Mouse (Mus musculus): ENCODE measurements at regions not wholly inside any gene's neighbourhood (a gene's known extent, or its start where the extent isn't known, plus 50 kb on each side); places are given as distances from the start of the nearest gene placed in this dataset.

DNA sequence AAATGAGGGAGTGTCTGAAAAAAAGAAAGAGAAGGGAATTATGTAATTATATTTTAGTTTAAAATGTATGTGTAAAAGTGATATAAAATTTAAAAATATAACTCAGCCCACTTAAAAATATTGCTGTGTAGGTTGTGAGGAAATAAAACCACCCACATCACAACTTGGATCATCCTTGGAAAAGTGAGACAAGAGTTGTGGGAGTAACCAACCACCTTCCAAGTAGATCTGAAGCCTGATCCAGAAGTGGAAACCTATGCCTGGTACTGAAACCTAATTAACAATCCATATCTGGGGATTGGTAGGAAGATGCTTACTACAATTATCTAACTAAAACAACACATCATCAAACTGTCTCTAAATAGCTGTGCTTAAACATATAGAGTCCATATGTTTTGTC lies 743.1 kb downstream of the Stim2 start:
- ATAC-seq (ENCODE audit: insufficient number of reproducible peaks, low FRiP score, low TSS enrichment, low read depth), result no peak
- no peaks in the 10 kb centered on the region for H3K9me3 ChIP-seq (ENCODE audit: control insufficient read depth, low read length)
- H3K36me3 ChIP-seq (ENCODE audit: control insufficient read depth, insufficient read depth, low read length), result no peaks in the 10 kb centered on the region

GRCm38 (mm10) chr5:54746973-54747372 lies 748.7 kb downstream of the Stim2 start:
- DNase-seq (ENCODE audit: low spot score) (no peak), ATAC-seq (ENCODE audit: insufficient number of reproducible peaks, low FRiP score, low TSS enrichment, low read depth) (peak; percentile 82)
- 26% methylated on average over 2 of the region's 2 CpGs for WGBS
- Histone ChIP-seq H3K4me2 (ENCODE audit: low read depth, severe bottlenecking) (no peak overlapping the region), H3K27ac (replicated peaks; ENCODE audit: low read depth, low read length) (no peak overlapping the region), H3K27me3 (ENCODE audit: control insufficient read depth, insufficient read depth, low read length) (no peaks in the 10 kb centered on the region), H3K9ac (ENCODE audit: low read length) (no peak overlapping the region), H3K4me1 (ENCODE audit: control insufficient read depth, insufficient read depth, low read length) (no peaks in the 10 kb centered on the region), H3K36me3 (ENCODE audit: control insufficient read depth, insufficient read depth, low read length) (no peaks in the 10 kb centered on the region), H3K9me3 (ENCODE audit: control insufficient read depth, low read length) (no peaks in the 10 kb centered on the region), H3K4me3 (ENCODE audit: low read depth, low read length) (no peak overlapping the region)

More for the DNA sequence above, 743.1 kb downstream of the Stim2 start:
- H3K4me3 ChIP-seq (ENCODE audit: low read depth, low read length), result no peak overlapping the region
- H3K4me2 ChIP-seq (ENCODE audit: low read depth, severe bottlenecking), result no peak overlapping the region
- H3K27me3 ChIP-seq (ENCODE audit: control insufficient read depth, insufficient read depth, low read length), result no peaks in the 10 kb centered on the region
- H3K9ac ChIP-seq (ENCODE audit: low read length), result no peak overlapping the region
- no peak overlapping the region for H3K27ac ChIP-seq (replicated peaks; ENCODE audit: low read depth, low read length)
- H3K4me1 ChIP-seq (ENCODE audit: control insufficient read depth, insufficient read depth, low read length), result no peaks in the 10 kb centered on the region
- DNase-seq (ENCODE audit: low spot score), result no peak

- 59% methylated on average over 1 of the region's 1 CpGs for WGBS
- no peak for DNase-seq (ENCODE audit: low spot score)
- H3K27me3 ChIP-seq (ENCODE audit: control insufficient read depth, insufficient read depth, low read length), result no peaks in the 10 kb centered on the region
Observed at GRCm38 (mm10) chr5:54753372-54753771, 755.1 kb downstream of the Stim2 start.

DNA sequence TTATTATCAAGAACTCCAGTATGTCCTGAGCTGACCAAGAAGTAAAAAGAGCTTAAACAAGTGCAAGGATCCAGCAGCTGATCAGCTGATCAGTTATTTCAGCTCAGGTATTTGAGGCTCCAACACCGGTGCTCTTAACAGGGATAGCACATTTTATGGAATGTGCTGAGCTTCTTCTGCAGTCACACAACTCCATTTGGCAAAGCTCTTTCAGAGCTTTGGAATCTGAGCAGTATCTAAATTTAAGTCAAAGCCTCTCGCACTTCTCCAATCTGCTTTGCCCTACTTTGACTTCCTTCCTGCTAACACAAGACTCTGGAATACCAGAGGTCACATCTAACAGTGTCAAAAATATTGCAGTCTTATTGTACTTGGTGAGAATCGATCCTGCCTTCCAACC lies 761.4 kb downstream of the Stim2 start:
- no peaks in the 10 kb centered on the region for H3K4me1 ChIP-seq (ENCODE audit: control insufficient read depth, insufficient read depth, low read length)
- no peak for DNase-seq (ENCODE audit: low spot score)
- ATAC-seq (ENCODE audit: insufficient number of reproducible peaks, low FRiP score, low TSS enrichment, low read depth), result no peak
- WGBS, result 82% methylated on average over 3 of the region's 3 CpGs
- no peak overlapping the region for H3K4me3 ChIP-seq (ENCODE audit: low read depth, low read length)
- H3K36me3 ChIP-seq (ENCODE audit: control insufficient read depth, insufficient read depth, low read length), result no peaks in the 10 kb centered on the region
- no peak overlapping the region for H3K4me2 ChIP-seq (ENCODE audit: low read depth, severe bottlenecking)
- H3K27me3 ChIP-seq (ENCODE audit: control insufficient read depth, insufficient read depth, low read length), result no peaks in the 10 kb centered on the region
- no peak overlapping the region for H3K9ac ChIP-seq (ENCODE audit: low read length)
- no peaks in the 10 kb centered on the region for H3K9me3 ChIP-seq (ENCODE audit: control insufficient read depth, low read length)
- H3K27ac ChIP-seq (replicated peaks; ENCODE audit: low read depth, low read length), result no peak overlapping the region

More at GRCm38 (mm10) chr5:54753372-54753771, 755.1 kb downstream of the Stim2 start:
- Histone ChIP-seq H3K36me3 (ENCODE audit: control insufficient read depth, insufficient read depth, low read length) (no peaks in the 10 kb centered on the region), H3K4me2 (ENCODE audit: low read depth, severe bottlenecking) (no peak overlapping the region), H3K4me3 (ENCODE audit: low read depth, low read length) (no peak overlapping the region), H3K9me3 (ENCODE audit: control insufficient read depth, low read length) (no peaks in the 10 kb centered on the region), H3K9ac (ENCODE audit: low read length) (no peak overlapping the region), H3K4me1 (ENCODE audit: control insufficient read depth, insufficient read depth, low read length) (no peaks in the 10 kb centered on the region), H3K27ac (replicated peaks; ENCODE audit: low read depth, low read length) (no peak overlapping the region)
- no peak for ATAC-seq (ENCODE audit: insufficient number of reproducible peaks, low FRiP score, low TSS enrichment, low read depth)

GRCm38 (mm10) chr5:54763019-54763418 lies 764.7 kb downstream of the Stim2 start:
- H3K36me3 ChIP-seq (ENCODE audit: control insufficient read depth, insufficient read depth, low read length), result no peaks in the 10 kb centered on the region
- WGBS, result 66% methylated on average over 1 of the region's 1 CpGs
- H3K9me3 ChIP-seq (ENCODE audit: control insufficient read depth, low read length), result no peaks in the 10 kb centered on the region
- ATAC-seq (ENCODE audit: insufficient number of reproducible peaks, low FRiP score, low TSS enrichment, low read depth) (no peak), DNase-seq (ENCODE audit: low spot score) (no peak)
- no peak overlapping the region for H3K27ac ChIP-seq (replicated peaks; ENCODE audit: low read depth, low read length)
- H3K4me2 ChIP-seq (ENCODE audit: low read depth, severe bottlenecking), result no peak overlapping the region
- H3K4me1 ChIP-seq (ENCODE audit: control insufficient read depth, insufficient read depth, low read length), result no peaks in the 10 kb centered on the region
- H3K4me3 ChIP-seq (ENCODE audit: low read depth, low read length), result no peak overlapping the region
- H3K9ac ChIP-seq (ENCODE audit: low read length), result no peak overlapping the region
- no peaks in the 10 kb centered on the region for H3K27me3 ChIP-seq (ENCODE audit: control insufficient read depth, insufficient read depth, low read length)

DNA sequence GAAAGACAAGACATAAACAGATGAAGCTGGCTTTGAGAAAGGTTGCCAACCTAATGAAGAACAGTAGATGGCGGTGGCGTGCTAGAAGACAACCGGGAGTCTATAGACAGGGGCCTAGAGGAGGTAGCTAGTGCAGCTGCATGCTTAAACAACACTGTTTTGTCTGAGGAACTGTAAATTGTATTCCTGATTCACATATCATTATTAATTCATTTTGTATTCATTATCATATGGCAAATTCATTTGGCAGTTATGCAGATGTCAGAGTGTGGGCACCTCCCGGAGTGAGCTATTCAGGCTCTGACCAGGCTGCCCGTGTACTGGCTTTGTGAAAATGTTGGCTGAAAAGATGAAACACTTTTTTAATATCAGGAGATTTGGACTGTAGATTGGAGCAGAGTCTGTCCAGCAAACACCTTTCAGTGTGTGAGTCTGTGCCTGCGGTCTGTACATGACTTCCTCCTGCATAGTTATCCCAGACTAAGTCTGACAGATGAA lies 798.7 kb downstream of the Stim2 start:
- ATAC-seq (ENCODE audit: insufficient number of reproducible peaks, low FRiP score, low TSS enrichment, low read depth) (peak; percentile 54; the same call in 1 of the 2 replicates), DNase-seq (ENCODE audit: low spot score) (peak; percentile 65)
- Histone ChIP-seq H3K9ac (ENCODE audit: low read length) (no peak overlapping the region), H3K9me3 (ENCODE audit: control insufficient read depth, low read length) (no peaks in the 10 kb centered on the region), H3K27me3 (ENCODE audit: control insufficient read depth, insufficient read depth, low read length) (no peaks in the 10 kb centered on the region), H3K27ac (replicated peaks; ENCODE audit: low read depth, low read length) (no peak overlapping the region), H3K4me1 (ENCODE audit: control insufficient read depth, insufficient read depth, low read length) (no peaks in the 10 kb centered on the region), H3K4me3 (ENCODE audit: low read depth, low read length) (no peak overlapping the region), H3K4me2 (ENCODE audit: low read depth, severe bottlenecking) (no peak overlapping the region), H3K36me3 (ENCODE audit: control insufficient read depth, insufficient read depth, low read length) (no peaks in the 10 kb centered on the region)
- 45% methylated on average over 6 of the region's 6 CpGs for WGBS

GRCm38 (mm10) chr5:54827076-54827475 lies 828.8 kb downstream of the Stim2 start:
- DNase-seq (ENCODE audit: low spot score) (no peak), ATAC-seq (ENCODE audit: insufficient number of reproducible peaks, low FRiP score, low TSS enrichment, low read depth) (no peak)
- WGBS, result 87% methylated on average over 2 of the region's 2 CpGs
- Histone ChIP-seq H3K9ac (ENCODE audit: low read length) (no peak overlapping the region), H3K9me3 (ENCODE audit: control insufficient read depth, low read length) (no peaks in the 10 kb centered on the region), H3K4me2 (ENCODE audit: low read depth, severe bottlenecking) (no peak overlapping the region), H3K27ac (replicated peaks; ENCODE audit: low read depth, low read length) (no peak overlapping the region), H3K4me3 (ENCODE audit: low read depth, low read length) (no peak overlapping the region), H3K36me3 (ENCODE audit: control insufficient read depth, insufficient read depth, low read length) (no peaks in the 10 kb centered on the region), H3K4me1 (ENCODE audit: control insufficient read depth, insufficient read depth, low read length) (no peaks in the 10 kb centered on the region), H3K27me3 (ENCODE audit: control insufficient read depth, insufficient read depth, low read length) (no peaks in the 10 kb centered on the region)
